Mouse (Mus musculus) spleen, adult 2 months (tissue): ENCODE measurements around the gene Ddr1.

Source experiments
- CTCF ChIP-seq: fragments of 200-500 bp; IDR thresholded peaks from 2 replicates; pipeline ENCODE4 v1.5.1; 2011; ENCODE audit warnings: mild to moderate bottlenecking, inconsistent platforms; ENCODE audit not compliant: insufficient read depth, insufficient read length, insufficient replicate concordance; ENCODE audit errors: extremely low read depth
- POLR2A ChIP-seq: fragments of 200-500 bp; IDR thresholded peaks from 2 replicates; pipeline ENCODE4 v1.6.1; 2011; ENCODE audit warnings: low read depth, low read length, inconsistent platforms

DNA sequence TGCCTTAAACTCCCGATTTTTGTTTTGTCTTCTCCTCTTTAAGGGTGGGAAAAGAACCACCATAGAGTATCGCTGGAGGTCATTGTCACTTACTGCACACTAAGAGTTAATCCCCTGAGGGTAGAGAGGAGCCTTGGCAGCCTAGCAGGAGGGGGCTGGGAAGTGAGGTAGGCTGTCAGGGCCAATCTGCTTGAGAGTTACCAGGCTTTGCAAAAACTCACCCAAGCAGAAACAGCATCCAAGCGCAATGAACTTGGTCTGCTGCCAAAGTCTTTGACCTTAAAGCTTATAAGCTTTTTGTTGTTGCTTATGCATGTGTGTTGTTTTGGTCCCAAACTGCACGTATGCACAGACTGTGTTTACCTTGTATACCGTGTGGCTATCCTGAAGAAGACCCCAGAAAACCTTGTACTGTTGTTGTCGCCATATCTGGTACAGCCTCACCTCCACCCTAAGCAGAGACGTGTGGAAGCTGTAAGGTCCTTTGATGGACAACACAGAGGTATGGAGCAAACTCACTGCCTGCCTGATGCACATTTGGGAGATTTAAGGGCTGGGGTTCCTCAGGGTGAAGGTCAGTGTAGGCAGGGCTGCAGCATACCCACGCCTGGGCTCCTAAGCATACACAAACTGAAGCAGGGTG, 6.4 kb upstream of the Ddr1 start:
- no peak for TF ChIP-seq POLR2A
- TF ChIP-seq CTCF: no peak
